In the genomic region with DNA sequence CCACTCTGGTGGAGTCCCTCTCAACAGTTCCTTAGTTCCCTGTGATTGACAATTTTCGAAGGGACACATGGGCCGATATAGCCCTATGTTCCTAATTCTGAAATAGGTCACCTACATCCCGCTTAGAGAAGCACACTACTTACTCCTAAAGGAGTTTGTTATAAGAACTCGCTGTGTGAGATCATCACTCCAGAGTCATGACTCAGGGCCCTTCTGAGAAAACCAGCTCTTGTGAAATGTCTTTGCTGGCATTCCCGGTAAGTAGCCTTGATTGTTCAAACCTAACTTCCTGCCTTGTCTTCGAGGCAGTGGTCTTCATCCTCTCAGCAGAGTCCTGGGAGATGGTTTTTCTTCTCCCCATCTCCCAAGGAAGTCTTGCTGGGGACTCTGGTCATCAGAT, we compare ENCODE assay signal across 20 mouse cellular contexts. TPM values are rescaled to one million over a fixed set of nuclear protein-coding genes. Genes with fewer than 3 reads are reported as not detected.
A peak's percentile ranks its signal among the peaks of the same experiment; 100 is the strongest.
DNase-seq lines count a peak whose midpoint lies in the region; ATAC-seq and TF ChIP-seq lines count a peak whose summit lies in the region.
"Had no signal": no experiment of that assay in that cellular context is flagged by ENCODE, and none has a peak within 500 bp of the region (broad histone marks: within the 10 kb centered on the region; RNA-seq: fewer than 3 reads in every experiment).

No protein-coding gene starts in this region.

- CTCF ChIA-PET in Patski (lab: Charles Lee), result interaction anchor here (1.5 to 1.8 kb wide), 2 partner anchors 9 to 13 kb away, joined by 4 to 5 read pairs; no protein-coding TSS in a partner anchor

- peak; percentile 49 for DNase-seq in adrenal gland, adult 2 months
- no peak for DNase-seq in adrenal gland, postnatal 10 days
- DNase-seq in liver, embryonic 11.5 days (ENCODE audit: low spot score), result no peak
- no peak for DNase-seq in liver
- no peak for DNase-seq in Patski (ENCODE audit: low read depth, low spot score)
- no peak for DNase-seq in cerebellum, adult 9-11 months
- no peak for DNase-seq in cerebellum, adult 18-20 months
- DNase-seq: adrenal gland, adult 8-10 months; heart, postnatal 4 days; kidney, adult 9 months; kidney, postnatal 36 days; thymus, adult 18-20 months had no signal

- H3K4me3 ChIP-seq in liver, embryonic 11.5 days (ENCODE audit: low read depth, low read length), result no peak overlapping the region
- peak overlapping the region; percentile 51; the same call in 1 of the 2 replicates for H3K4me3 ChIP-seq in liver, embryonic 15.5 days (replicated peaks)

- H3K4me1 ChIP-seq in liver, embryonic 11.5 days (replicated peaks; ENCODE audit: control insufficient read depth, insufficient read depth, low read length), result peaks cover 19% of the 10 kb centered on the region
- peaks cover 37% of the 10 kb centered on the region for H3K4me1 ChIP-seq in liver, embryonic 15.5 days (replicated peaks)

- no peak for ATAC-seq in liver, embryonic 11.5 days (replicated peaks; ENCODE audit: low FRiP score)
- ATAC-seq in Patski, result peak; percentile 57
- ATAC-seq in liver, embryonic 15.5 days (ENCODE audit: insufficient read depth), result no peak

- H3K27me3 ChIP-seq in liver, embryonic 11.5 days (replicated peaks; ENCODE audit: control insufficient read depth, insufficient read depth, low read length), result peaks cover 25% of the 10 kb centered on the region
- peaks cover 21% of the 10 kb centered on the region for H3K27me3 ChIP-seq in Patski
- peaks cover 57% of the 10 kb centered on the region for H3K27me3 ChIP-seq in liver, embryonic 15.5 days

- in situ Hi-C loops in Patski (cut with MboI; ENCODE audit: low pct_unique_long_range_greater_than_20kb), result no loop called here

- H3K4me2 ChIP-seq in liver, embryonic 11.5 days, result peak overlapping the region; percentile 74; the same call in 1 of the 2 replicates
- H3K4me2 ChIP-seq in liver, embryonic 15.5 days, result peak overlapping the region; percentile 81

- POLR2A ChIA-PET in Patski (lab: Charles Lee), result no interaction called here

- no peak overlapping the region for H3K9ac ChIP-seq in liver, embryonic 11.5 days (ENCODE audit: low read depth, low read length)
- H3K9ac ChIP-seq in liver, embryonic 15.5 days, result 0 out of 2 replicates have a peak overlapping the region, but pooled peaks have one; percentile 43

- H3K9me3 ChIP-seq in liver, embryonic 11.5 days (ENCODE audit: control insufficient read depth, low read length), result no peaks in the 10 kb centered on the region
- H3K9me3 ChIP-seq in liver, embryonic 15.5 days (replicated peaks), result no peaks in the 10 kb centered on the region
- H3K9me3 ChIP-seq: embryonic facial prominence, embryonic 15.5 days; heart, embryonic 13.5 days; midbrain, embryonic 13.5 days; neural tube, embryonic 15.5 days had no signal

- no peaks in the 10 kb centered on the region for H3K36me3 ChIP-seq in liver, embryonic 11.5 days (ENCODE audit: control insufficient read depth, insufficient read depth, low read length)
- no peaks in the 10 kb centered on the region for H3K36me3 ChIP-seq in liver, embryonic 15.5 days (replicated peaks)
- H3K36me3 ChIP-seq: G1E; midbrain, embryonic 13.5 days; neural tube, embryonic 15.5 days had no signal

- no peak for TF ChIP-seq CTCF in Patski (IDR thresholded peaks at IDR 0.05)

- WGBS in liver, embryonic 11.5 days, result 79% methylated on average over 6 of the region's 6 CpGs
- WGBS in liver, embryonic 15.5 days (ENCODE audit: insufficient replicate concordance), result 70% methylated on average over 6 of the region's 6 CpGs

- no peak overlapping the region for H3K27ac ChIP-seq in liver, embryonic 11.5 days (ENCODE audit: low read depth, low read length)
- H3K27ac ChIP-seq in liver, embryonic 15.5 days (replicated peaks), result no peak overlapping the region
- H3K27ac ChIP-seq: embryonic facial prominence, embryonic 15.5 days; heart, embryonic 13.5 days; midbrain, embryonic 13.5 days; neural tube, embryonic 15.5 days had no signal

RNA-seq across cellular contexts. Expression of a gene that starts 2.8 kb away (rescaled TPM):
- under 1 TPM in 1 of 2 experiments, not detected in 1; 0.76 TPM for total RNA-seq in adrenal gland, adult 2 months (2021)
- 1.4 and 1.7 TPM in 2 replicates for polyA plus RNA-seq in adrenal gland, adult 2 months (2012; rRNA removed)
- 1 to 10 TPM; 1.4 to 1.6 TPM for total RNA-seq in adrenal gland, postnatal 10 days (2021)
- 1.6 and 1.9 TPM in 2 replicates for polyA plus RNA-seq in liver, embryonic 11.5 days (2014; fragmentation: Nextera tagmentation; extraction: Ambion mirVana)
- not detected for polyA plus RNA-seq in Patski (2021)
- 14.0 and 14.5 TPM in 2 replicates for polyA plus RNA-seq in liver, embryonic 15.5 days (2015; fragmentation: Nextera tagmentation; extraction: Ambion mirVana)
- polyA plus RNA-seq: forebrain, embryonic 11.5 days had no signal

RNA-seq across cellular contexts. Expression of a gene that starts 7.3 kb away (rescaled TPM):
- total RNA-seq in adrenal gland, adult 2 months (2021), result under 1 TPM in 1 of 2 experiments, not detected in 1; 0.14 TPM
- 0.39 TPM in 1 of 2 replicates, not detected in the other for polyA plus RNA-seq in adrenal gland, adult 2 months (2012; rRNA removed)
- total RNA-seq in adrenal gland, postnatal 10 days (2021), result under 1 TPM; 0.12 to 0.54 TPM
- polyA plus RNA-seq in liver, embryonic 11.5 days (2014; fragmentation: Nextera tagmentation; extraction: Ambion mirVana), result 1.5 and 1.8 TPM in 2 replicates
- polyA plus RNA-seq in Patski (2021), result not detected
- polyA plus RNA-seq in liver, embryonic 15.5 days (2015; fragmentation: Nextera tagmentation; extraction: Ambion mirVana), result 0.74 and 0.93 TPM in 2 replicates
- total RNA-seq: gastrocnemius, adult 2 months had no signal
- polyA plus RNA-seq: G1E had no signal

RNA-seq across cellular contexts. Expression of a gene that starts 10.3 kb away (rescaled TPM):
- 1 to 10 TPM; 1.2 to 1.7 TPM for total RNA-seq in adrenal gland, adult 2 months (2021)
- 0.70 and 0.74 TPM in 2 replicates for polyA plus RNA-seq in adrenal gland, adult 2 months (2012; rRNA removed)
- total RNA-seq in adrenal gland, postnatal 10 days (2021), result 10 to 100 TPM; 14.2 to 23.3 TPM
- polyA plus RNA-seq in liver, embryonic 11.5 days (2014; fragmentation: Nextera tagmentation; extraction: Ambion mirVana), result 8.9 and 9.1 TPM in 2 replicates
- 1.9 TPM for polyA plus RNA-seq in Patski (2021)
- polyA plus RNA-seq in liver, embryonic 15.5 days (2015; fragmentation: Nextera tagmentation; extraction: Ambion mirVana), result 57.5 and 77.8 TPM in 2 replicates
- total RNA-seq: gastrocnemius, adult 2 months had no signal
- polyA plus RNA-seq: forebrain, embryonic 11.5 days; G1E had no signal

RNA-seq across cellular contexts. Expression of a gene that starts 15.3 kb away (rescaled TPM):
- total RNA-seq in adrenal gland, adult 2 months (2021), result 10 to 100 TPM in 1 of 2 experiments, 1 to 10 TPM in 1; 9.8 to 12.5 TPM
- 17.1 and 21.0 TPM in 2 replicates for polyA plus RNA-seq in adrenal gland, adult 2 months (2012; rRNA removed)
- 10 to 100 TPM; 10.3 to 12.6 TPM for total RNA-seq in adrenal gland, postnatal 10 days (2021)
- 3.9 and 4.8 TPM in 2 replicates for polyA plus RNA-seq in liver, embryonic 11.5 days (2014; fragmentation: Nextera tagmentation; extraction: Ambion mirVana)
- polyA plus RNA-seq in Patski (2021), result not detected
- 1.4 and 1.9 TPM in 2 replicates for polyA plus RNA-seq in liver, embryonic 15.5 days (2015; fragmentation: Nextera tagmentation; extraction: Ambion mirVana)

RNA-seq across cellular contexts. Expression of a gene that starts 20.1 kb away (rescaled TPM):
- 1 to 10 TPM; 3.3 to 3.7 TPM for total RNA-seq in adrenal gland, adult 2 months (2021)
- 6.2 and 6.4 TPM in 2 replicates for polyA plus RNA-seq in adrenal gland, adult 2 months (2012; rRNA removed)
- total RNA-seq in adrenal gland, postnatal 10 days (2021), result 1 to 10 TPM; 8.3 to 9.1 TPM
- 51.6 and 52.1 TPM in 2 replicates for polyA plus RNA-seq in liver, embryonic 11.5 days (2014; fragmentation: Nextera tagmentation; extraction: Ambion mirVana)
- 0.12 TPM for polyA plus RNA-seq in Patski (2021)
- polyA plus RNA-seq in liver, embryonic 15.5 days (2015; fragmentation: Nextera tagmentation; extraction: Ambion mirVana), result 16.9 and 19.7 TPM in 2 replicates
